Mouse (Mus musculus) bone marrow, adult 2 months (tissue): ENCODE measurements around the gene Wdr1.

Experiments used
- CTCF ChIP-seq: fragments of 200-500 bp; IDR thresholded peaks from 2 replicates; pipeline ENCODE4 v1.5.1; 2011; ENCODE audit warnings: low read length, control low read depth; ENCODE audit not compliant: control insufficient read depth, insufficient read depth
- POLR2A ChIP-seq: fragments of 200-500 bp; IDR thresholded peaks from 2 replicates; pipeline ENCODE4 v1.6.1; 2011; ENCODE audit warnings: low read depth, mild to moderate bottlenecking, control low read depth, low read length, borderline replicate concordance; ENCODE audit not compliant: control insufficient read depth

GRCm38 (mm10) chr5:38543496-38544217, 19.4 kb downstream of the Wdr1 start:
- no peak for TF ChIP-seq CTCF
- TF ChIP-seq POLR2A = no peak
